Mouse (Mus musculus) midbrain, embryonic 10.5 days (tissue): ENCODE measurements around the gene Cyp46a1. TPM values are rescaled to one million over a fixed set of nuclear protein-coding genes. Genes with fewer than 3 reads are reported as not detected.

ENCODE experiments used
- DNase-seq: peaks from one replicate; pipeline ENCODE4 v3.0.0-alpha.2; 2017; ENCODE audit warnings: low spot score
- H3K27ac ChIP-seq: fragments of 300-500 bp; sonication (generic); replicated peaks from 2 replicates; pipeline ENCODE4 v1.5.1; 2016; ENCODE audit warnings: mild to moderate bottlenecking
- H3K27me3 ChIP-seq: fragments of 300-500 bp; sonication (generic); 2 replicates; pipeline ENCODE4 v1.6.1; 2016; ENCODE audit warnings: low read depth, mild to moderate bottlenecking; ENCODE audit not compliant: poor library complexity, severe bottlenecking
- H3K36me3 ChIP-seq: fragments of 300-500 bp; sonication (generic); 2 replicates; pipeline ENCODE4 v1.6.1; 2016; ENCODE audit warnings: mild to moderate bottlenecking, moderate library complexity
- H3K4me1 ChIP-seq: fragments of 300-500 bp; sonication (generic); 2 replicates; pipeline ENCODE4 v1.6.1; 2016
- H3K4me3 ChIP-seq: fragments of 300-500 bp; sonication (generic); 2 replicates; pipeline ENCODE4 v1.5.1; 2016; ENCODE audit warnings: mild to moderate bottlenecking, moderate library complexity
- H3K9me3 ChIP-seq: fragments of 300-500 bp; sonication (generic); replicated peaks from 2 replicates; pipeline ENCODE4 v1.6.1; 2016; ENCODE audit warnings: mild to moderate bottlenecking
- WGBS: fragments of 180-500 bp; shearing (Covaris S2); methylation state at CpG from one replicate; pipeline ENCODE4 v1.1.7; 2016; 5-methylcytosine and 5-hydroxymethylcytosine counted together
- polyA plus RNA-seq: library from polyadenylated mRNA; unstranded; fragments of >200 nt; fragmentation: Nextera tagmentation; extraction: Ambion mirVana; gene quantifications from 2 replicates; pipeline ENCODE4 v1.2.1, GENCODE M21; 2016

The Cyp46a1 gene
- polyA plus RNA-seq, 1 experiment from 2014 or later: 17.5 TPM

- H3K9me3 ChIP-seq: no peaks in the 10 kb centered on the region
- no peaks in the 10 kb centered on the region for H3K36me3 ChIP-seq
- no peak for DNase-seq
- peaks cover 44% of the 10 kb centered on the region for H3K4me1 ChIP-seq
- no peaks in the 10 kb centered on the region for H3K27me3 ChIP-seq
- peak overlapping the region; percentile 55 for H3K27ac ChIP-seq
- H3K4me3 ChIP-seq: no peak overlapping the region
- WGBS: 67% methylated on average over 6 of the region's 6 CpGs
These were observed 37.2 kb downstream of the Cyp46a1 start for GRCm38 (mm10) chr12:108371429-108371765.

GRCm38 (mm10) chr12:108372241-108372640 lies 38.1 kb downstream of the Cyp46a1 start:
- no peaks in the 10 kb centered on the region for H3K27me3 ChIP-seq
- peak overlapping the region; percentile 61 for H3K27ac ChIP-seq
- no peak for DNase-seq
- H3K4me1 ChIP-seq: peaks cover 44% of the 10 kb centered on the region
- H3K36me3 ChIP-seq: no peaks in the 10 kb centered on the region
- no peak overlapping the region for H3K4me3 ChIP-seq
- H3K9me3 ChIP-seq: no peaks in the 10 kb centered on the region
- 84% methylated on average over 17 of the region's 17 CpGs for WGBS

GRCm38 (mm10) chr12:108373611-108374010 lies 39.4 kb downstream of the Cyp46a1 start:
- Histone ChIP-seq H3K36me3 (no peaks in the 10 kb centered on the region), H3K9me3 (no peaks in the 10 kb centered on the region), H3K27me3 (no peaks in the 10 kb centered on the region), H3K4me1 (peaks cover 40% of the 10 kb centered on the region), H3K4me3 (no peak overlapping the region), H3K27ac (0 out of 2 replicates have a peak overlapping the region, but pooled peaks have one; percentile 17)
- DNase-seq: no peak
- 84% methylated on average over 9 of the region's 9 CpGs for WGBS

GRCm38 (mm10) chr12:108374689-108375088 lies 40.5 kb downstream of the Cyp46a1 start:
- H3K4me3 ChIP-seq: no peak overlapping the region
- no peaks in the 10 kb centered on the region for H3K27me3 ChIP-seq
- 88% methylated on average over 8 of the region's 8 CpGs for WGBS
- H3K9me3 ChIP-seq: no peaks in the 10 kb centered on the region
- DNase-seq: no peak
- peaks cover 30% of the 10 kb centered on the region for H3K4me1 ChIP-seq
- no peaks in the 10 kb centered on the region for H3K36me3 ChIP-seq
- no peak overlapping the region for H3K27ac ChIP-seq

- no peak for DNase-seq
- peaks cover 18% of the 10 kb centered on the region for H3K4me1 ChIP-seq
- H3K4me3 ChIP-seq: no peak overlapping the region
- H3K27ac ChIP-seq: no peak overlapping the region
- no peaks in the 10 kb centered on the region for H3K27me3 ChIP-seq
- no peaks in the 10 kb centered on the region for H3K9me3 ChIP-seq
- H3K36me3 ChIP-seq: no peaks in the 10 kb centered on the region
- 93% methylated on average over 13 of the region's 13 CpGs for WGBS
These were observed 44.4 kb downstream of the Cyp46a1 start for GRCm38 (mm10) chr12:108378379-108379133.

GRCm38 (mm10) chr12:108386476-108387232 lies 52.5 kb downstream of the Cyp46a1 start:
- no peak for DNase-seq
- H3K4me3 ChIP-seq: no peak overlapping the region
- peaks cover 35% of the 10 kb centered on the region for H3K4me1 ChIP-seq
- H3K27ac ChIP-seq: no peak overlapping the region
- no peaks in the 10 kb centered on the region for H3K9me3 ChIP-seq
- no peaks in the 10 kb centered on the region for H3K36me3 ChIP-seq
- WGBS: 85% methylated on average over 13 of the region's 13 CpGs
- no peaks in the 10 kb centered on the region; the same call in 1 of the 2 replicates for H3K27me3 ChIP-seq

- no peaks in the 10 kb centered on the region for H3K9me3 ChIP-seq
- H3K27ac ChIP-seq: peak overlapping the region; percentile 47
- no peaks in the 10 kb centered on the region; the same call in 1 of the 2 replicates for H3K27me3 ChIP-seq
- WGBS: 41% methylated on average over 3 of the region's 3 CpGs
- no peaks in the 10 kb centered on the region for H3K36me3 ChIP-seq
- H3K4me1 ChIP-seq: peaks cover 55% of the 10 kb centered on the region
- no peak overlapping the region for H3K4me3 ChIP-seq
- DNase-seq: no peak
These were observed 55.5 kb downstream of the Cyp46a1 start for GRCm38 (mm10) chr12:108389718-108390117.

- no peak for DNase-seq
- Histone ChIP-seq H3K9me3 (no peaks in the 10 kb centered on the region), H3K27ac (peak overlapping the region; percentile 67), H3K27me3 (no peaks in the 10 kb centered on the region), H3K36me3 (no peaks in the 10 kb centered on the region), H3K4me1 (peaks cover 71% of the 10 kb centered on the region), H3K4me3 (no peak overlapping the region)
- whole genome bisulfite sequencing: 81% methylated on average over 12 of the region's 12 CpGs
These were observed 58.3 kb downstream of the Cyp46a1 start for GRCm38 (mm10) chr12:108392254-108393044.

- 89% methylated on average over 4 of the region's 4 CpGs for WGBS
- no peak for DNase-seq
- Histone ChIP-seq H3K4me1 (peaks cover 68% of the 10 kb centered on the region), H3K27ac (peak overlapping the region; percentile 67), H3K27me3 (no peaks in the 10 kb centered on the region), H3K36me3 (no peaks in the 10 kb centered on the region), H3K4me3 (no peak overlapping the region), H3K9me3 (no peaks in the 10 kb centered on the region)
These were observed 58.9 kb downstream of the Cyp46a1 start for GRCm38 (mm10) chr12:108393082-108393481.

GRCm38 (mm10) chr12:108393637-108394036 lies 59.5 kb downstream of the Cyp46a1 start:
- Histone ChIP-seq H3K27me3 (no peaks in the 10 kb centered on the region), H3K36me3 (no peaks in the 10 kb centered on the region), H3K4me3 (no peak overlapping the region), H3K27ac (peak overlapping the region; percentile 67), H3K9me3 (no peaks in the 10 kb centered on the region), H3K4me1 (peaks cover 64% of the 10 kb centered on the region)
- WGBS: 79% methylated on average over 4 of the region's 4 CpGs
- DNase-seq: no peak

GRCm38 (mm10) chr12:108394534-108395284 lies 60.5 kb downstream of the Cyp46a1 start:
- Histone ChIP-seq H3K27me3 (no peaks in the 10 kb centered on the region), H3K4me1 (peaks cover 54% of the 10 kb centered on the region), H3K9me3 (no peaks in the 10 kb centered on the region), H3K27ac (peak overlapping the region; percentile 88), H3K36me3 (no peaks in the 10 kb centered on the region), H3K4me3 (no peak overlapping the region)
- WGBS: 88% methylated on average over 17 of the region's 17 CpGs
- no peak for DNase-seq

- Histone ChIP-seq H3K27ac (peak overlapping the region; percentile 88), H3K4me1 (peaks cover 50% of the 10 kb centered on the region), H3K27me3 (no peaks in the 10 kb centered on the region), H3K4me3 (no peak overlapping the region), H3K36me3 (no peaks in the 10 kb centered on the region), H3K9me3 (no peaks in the 10 kb centered on the region)
- DNase-seq: no peak
- WGBS: 78% methylated on average over 6 of the region's 6 CpGs
These were observed 61.1 kb downstream of the Cyp46a1 start for GRCm38 (mm10) chr12:108395285-108395660.
